Mouse (Mus musculus) cortical plate, adult 2 months (tissue): Measurements from ENCODE around the gene Foxj1.

Experiments used
- CTCF ChIP-seq: fragments of 200-500 bp; IDR thresholded peaks from 2 replicates; pipeline ENCODE4 v1.5.1; 2011; ENCODE audit warnings: mild to moderate bottlenecking, control low read depth, low read length; ENCODE audit not compliant: insufficient read depth; ENCODE audit errors: extremely low read depth
- POLR2A ChIP-seq: fragments of 200-500 bp; IDR thresholded peaks from 2 replicates; pipeline ENCODE4 v1.6.1; 2011; ENCODE audit warnings: mild to moderate bottlenecking, low read length, control low read depth; ENCODE audit not compliant: insufficient read depth; ENCODE audit errors: extremely low read depth

DNA sequence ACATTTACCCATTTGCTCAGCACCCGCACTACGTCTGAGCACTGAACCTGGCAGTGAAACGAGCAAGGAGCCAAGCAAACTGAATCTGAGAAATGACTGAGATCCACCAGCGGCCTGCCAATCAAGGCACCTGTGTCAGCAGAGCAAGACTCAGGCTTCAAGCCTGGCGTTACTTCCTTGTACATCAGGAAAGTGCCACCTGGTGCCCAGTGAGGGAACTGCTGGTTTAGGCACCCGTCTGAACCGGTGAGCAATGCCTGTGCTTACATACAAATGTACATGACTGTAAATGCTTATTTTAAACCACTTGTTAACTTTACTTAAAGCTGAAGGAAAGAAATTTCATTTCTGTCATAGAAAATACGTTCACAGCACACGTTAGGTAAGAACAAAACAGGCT is 32.9 kb upstream of the Foxj1 start:
- TF ChIP-seq CTCF (peak; percentile 88), POLR2A (no peak)
